Mouse (Mus musculus) liver, embryonic 14.5 days (tissue): ENCODE results near the gene Fuk. TPM values are rescaled to one million over a fixed set of nuclear protein-coding genes. Genes with fewer than 3 reads are reported as not detected.

ENCODE experiments used
- ATAC-seq: fragments of 200-750 bp; cut with Nextera tagmentation; 2 replicates; pipeline ENCODE4 v1.8.0; 2017; ENCODE audit warnings: moderate number of reproducible peaks, mild to moderate bottlenecking, moderate library complexity; ENCODE audit not compliant: insufficient read depth
- DNase-seq, 3 experiments: peaks; one replicate each; pipeline ENCODE4 v3.0.0-alpha.2; 2012 to 2013; ENCODE audit warnings: low read depth in 3 of 3, low spot score in 3 of 3
- H3K27ac ChIP-seq: fragments of 300-500 bp; sonication (generic); 2 replicates; pipeline ENCODE4 v1.5.1; 2014; ENCODE audit warnings: moderate library complexity, mild to moderate bottlenecking, control low read depth, inconsistent platforms
- H3K27me3 ChIP-seq: fragments of 300-500 bp; sonication (generic); 2 replicates; pipeline ENCODE4 v1.6.1; 2014; ENCODE audit warnings: mild to moderate bottlenecking, low read length, moderate library complexity; ENCODE audit not compliant: control insufficient read depth, insufficient read depth
- H3K36me3 ChIP-seq: fragments of 300-500 bp; sonication (generic); replicated peaks from 2 replicates; pipeline ENCODE4 v1.6.1; 2014; ENCODE audit warnings: low read depth; ENCODE audit not compliant: control insufficient read depth, insufficient read depth
- H3K4me1 ChIP-seq, 2 experiments: fragments of 200-500 bp in 1 of 2; fragments of 300-500 bp in 1 of 2; sonication (generic) in 1 of 2; replicated peaks; 2 replicates each; pipeline ENCODE4 v1.6.1; 2012 to 2014; ENCODE audit warnings: antibody characterized with exemption in 1 of 2, inconsistent platforms in 1 of 2, low read length in 1 of 2; ENCODE audit not compliant: control insufficient read depth in 2 of 2, insufficient read depth in 2 of 2
- H3K4me2 ChIP-seq: fragments of 300-500 bp; sonication (generic); 2 replicates; pipeline ENCODE4 v1.6.1; 2014; ENCODE audit warnings: low read depth, mild to moderate bottlenecking, control low read depth, moderate library complexity
- H3K4me3 ChIP-seq, 2 experiments: fragments of 200-500 bp in 1 of 2; fragments of 300-500 bp in 1 of 2; sonication (generic) in 1 of 2; 2 replicates each; pipeline ENCODE4 v1.5.1; 2012 to 2014; ENCODE audit warnings: low read depth in 2 of 2, low read length in 2 of 2, mild to moderate bottlenecking in 2 of 2, control low read depth in 1 of 2, inconsistent platforms in 1 of 2, moderate library complexity in 1 of 2; ENCODE audit not compliant: insufficient read depth in 1 of 2
- H3K9ac ChIP-seq: fragments of 300-500 bp; sonication (generic); replicated peaks from 2 replicates; pipeline ENCODE4 v1.6.1; 2014; ENCODE audit warnings: mild to moderate bottlenecking, control low read depth, moderate library complexity
- H3K9me3 ChIP-seq: fragments of 300-500 bp; sonication (generic); 2 replicates; pipeline ENCODE4 v1.6.1; 2016; ENCODE audit warnings: low read length, mixed read lengths; ENCODE audit not compliant: control insufficient read depth
- CTCF ChIP-seq: IDR thresholded peaks from 2 replicates; pipeline ENCODE4 v1.5.1; 2016; ENCODE audit warnings: antibody characterized with exemption, low read depth, control low read depth
- EP300 ChIP-seq: IDR thresholded peaks from 2 replicates; pipeline ENCODE4 v1.6.1; 2016; ENCODE audit warnings: antibody characterized with exemption, low read depth
- WGBS: fragments of 180-500 bp; shearing (Covaris S2); extraction: QIAGEN DNeasy Blood & Tissue Kit; methylation state at CpG from one replicate; pipeline ENCODE4 v1.1.7; 2014; ENCODE audit not compliant: insufficient replicate concordance; 5-methylcytosine and 5-hydroxymethylcytosine counted together
- polyA plus RNA-seq, 2 experiments: library from polyadenylated mRNA; depleted of rRNA in 1 of 2; stranded (reverse) in 1 of 2; unstranded in 1 of 2; fragments of >200 nt; fragmentation: Nextera tagmentation in 1 of 2; extraction: Ambion mirVana in 1 of 2; gene quantifications; 2 replicates each; pipeline versions ENCODE4 v1.2.1 to v1.2.3; 2012 to 2014

The Fuk gene
- polyA plus RNA-seq, 2 experiments = 1.3 to 2.5 TPM

- Histone ChIP-seq H3K27ac (peak overlapping the region; percentile 76; the same call in 1 of the 2 replicates), H3K4me1 (peaks cover 16 to 20% of the 10 kb centered on the region in 2 experiments), H3K9ac (peak overlapping the region; percentile 97), H3K36me3 (peaks cover 48% of the 10 kb centered on the region), H3K4me3 (peak overlapping the region; percentile 82 to 100), H3K9me3 (no peaks in the 10 kb centered on the region), H3K4me2 (peak overlapping the region; percentile 96), H3K27me3 (no peaks in the 10 kb centered on the region)
- TF ChIP-seq CTCF (no peak), EP300 (no peak)
- 42% methylated on average over 14 of the region's 14 CpGs for WGBS
- DNase-seq (peak in 1 of 3 experiments; percentile 7), ATAC-seq (no peak)
Observed at GRCm38 (mm10) chr8:110847645-110848495, 54.4 kb downstream of the Fuk start.

- Histone ChIP-seq H3K4me3 (peak overlapping the region; percentile 82 to 100), H3K27me3 (no peaks in the 10 kb centered on the region), H3K9me3 (no peaks in the 10 kb centered on the region), H3K27ac (peak overlapping the region; percentile 76), H3K4me1 (peaks cover 16 to 20% of the 10 kb centered on the region in 2 experiments), H3K4me2 (peak overlapping the region; percentile 96), H3K36me3 (peaks cover 48% of the 10 kb centered on the region), H3K9ac (peak overlapping the region; percentile 97)
- peak in 1 of 3 experiments; percentile 12 for DNase-seq
- ATAC-seq = peak; percentile 40
- TF ChIP-seq CTCF = no peak
- TF ChIP-seq EP300 = no peak
- WGBS = under 1% methylated on average over 13 of the region's 13 CpGs
Observed at GRCm38 (mm10) chr8:110847171-110847549, 55.1 kb downstream of the Fuk start.

DNA sequence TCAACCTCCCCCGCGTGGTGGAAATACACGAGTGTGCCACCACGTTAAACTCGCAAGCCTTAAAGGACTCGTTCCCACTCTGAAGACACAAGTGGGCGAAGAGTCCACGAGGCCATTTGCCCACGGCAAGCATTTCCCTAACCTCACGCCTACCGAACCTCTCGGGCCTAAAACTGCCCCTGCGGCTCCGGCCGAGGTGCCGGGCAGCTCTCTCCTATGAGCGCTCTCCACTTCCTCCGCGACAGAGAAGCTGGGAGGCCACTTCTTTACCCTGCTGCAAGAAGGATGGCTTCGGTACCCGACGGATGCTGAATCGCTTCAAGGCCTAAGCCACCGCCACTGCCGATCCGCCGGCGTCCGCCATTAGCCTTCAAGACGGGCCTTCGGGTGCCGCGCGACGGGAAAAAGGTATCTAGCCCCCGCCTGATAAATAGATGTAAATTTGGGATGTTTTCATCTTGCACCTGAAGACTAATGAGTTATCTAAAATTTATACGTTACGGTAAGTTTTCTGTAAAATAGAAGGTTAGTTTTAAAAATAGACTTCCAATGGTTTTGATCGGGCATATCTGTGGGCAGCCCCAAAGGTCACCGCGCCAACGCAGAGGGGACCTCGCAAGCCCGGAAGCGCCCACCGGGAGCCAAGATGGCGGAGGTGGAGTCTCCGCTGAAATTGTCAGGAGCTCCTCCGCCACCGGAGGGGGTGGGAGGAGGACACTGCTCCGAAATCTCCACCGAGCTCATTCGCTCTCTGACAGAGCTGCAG lies 55.7 kb downstream of the Fuk start, which contains the start of the genes Cog4 and Sf3b3:
TSS of gene Cog4 (plus strand) at position 196 of the 766 bp plus-strand sequence.
TSS of gene Sf3b3 (minus strand) at position 383 of the 766 bp plus-strand sequence.
- under 1% methylated on average over 53 of the region's 53 CpGs for WGBS
- Histone ChIP-seq H3K9ac (peak within 1 kb of the TSS; percentile 97), H3K36me3 (peaks cover 46% of the 10 kb centered on the region), H3K27ac (peak within 1 kb of the TSS; percentile 76), H3K4me1 (peaks cover 16 to 20% of the 10 kb centered on the region in 2 experiments), H3K4me2 (peak within 1 kb of the TSS; percentile 96), H3K4me3 (peak within 1 kb of the TSS; percentile 82 to 100), H3K27me3 (no peaks in the 10 kb centered on the region), H3K9me3 (no peaks in the 10 kb centered on the region)
- peak; percentile 90 for ATAC-seq
- TF ChIP-seq CTCF (peak; percentile 31), EP300 (peak; percentile 74)
- peak; percentile 78 to 87 (median 80) for DNase-seq

DNA sequence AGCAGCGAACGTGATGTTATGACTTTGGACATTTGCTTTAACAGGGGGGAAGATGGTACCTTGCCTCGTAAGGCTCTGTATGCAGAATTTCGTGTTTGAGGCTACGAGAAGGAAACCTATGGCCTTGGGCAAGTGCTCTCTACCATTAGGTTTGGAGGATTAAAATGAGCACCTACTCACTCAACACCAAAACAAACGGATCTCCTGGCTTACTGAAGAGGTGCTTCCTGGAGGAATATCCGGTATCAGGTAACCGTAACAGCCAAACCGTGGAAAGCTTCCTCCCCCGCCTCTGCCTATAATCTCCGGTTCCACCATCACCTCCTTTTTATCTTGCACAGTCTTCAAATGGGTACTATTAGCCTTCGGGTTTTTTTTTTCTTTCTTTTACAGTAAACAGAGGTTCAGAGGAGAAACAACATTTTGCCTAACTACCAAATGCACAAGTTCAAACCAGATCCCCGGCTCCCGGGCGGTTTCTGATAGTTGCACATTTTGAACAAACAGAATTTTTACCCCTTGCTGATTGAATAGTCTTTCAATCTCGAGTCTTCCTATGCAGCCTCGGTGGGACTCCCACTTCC lies 56.4 kb downstream of the Fuk start:
- WGBS = 3% methylated on average over 17 of the region's 17 CpGs
- H3K36me3 ChIP-seq = peaks cover 46% of the 10 kb centered on the region

More for the DNA sequence above, 56.4 kb downstream of the Fuk start:
- TF ChIP-seq CTCF (no peak), EP300 (no peak)
- ATAC-seq = no peak
- Histone ChIP-seq H3K4me1 (peaks cover 16 to 20% of the 10 kb centered on the region in 2 experiments), H3K4me3 (peak overlapping the region; percentile 82 to 100), H3K4me2 (peak overlapping the region; percentile 96), H3K27ac (peak overlapping the region; percentile 65), H3K27me3 (no peaks in the 10 kb centered on the region), H3K9me3 (no peaks in the 10 kb centered on the region), H3K9ac (peak overlapping the region; percentile 84)
- DNase-seq = peak in 1 of 3 experiments; percentile 11
